Mouse (Mus musculus): ENCODE measurements around the gene Bpgm.

- TF ChIP-seq CTCF (IDR thresholded peaks at IDR 0.05; ENCODE audit: low read depth) (no peak), EP300 (IDR thresholded peaks at IDR 0.05; ENCODE audit: low read depth) (no peak)
These were observed 50.4 kb downstream of the Bpgm start for GRCm38 (mm10) chr6:34526389-34526788.

All from heart, postnatal 0 days (tissue).